Mouse (Mus musculus) C2C12 (cell line): Measurements from ENCODE around the gene Glyatl3.

Experiments
- CEBPB ChIP-seq: IDR thresholded peaks from one replicate; pipeline ENCODE4 v1.6.1; 2011; ENCODE audit warnings: low read depth, mild to moderate bottlenecking, control low read depth, moderate library complexity
- CTCF ChIP-seq: IDR thresholded peaks from one replicate; pipeline ENCODE4 v1.5.1; 2011; ENCODE audit not compliant: control insufficient read depth, insufficient read depth, insufficient read length
- FOSL1 ChIP-seq: IDR thresholded peaks from one replicate; pipeline ENCODE4 v1.8.0; 2011; ENCODE audit warnings: mild to moderate bottlenecking, low read length; ENCODE audit not compliant: poor library complexity, insufficient read depth, severe bottlenecking
- MAX ChIP-seq: IDR thresholded peaks from one replicate; pipeline ENCODE4 v1.6.1; 2011; ENCODE audit warnings: mild to moderate bottlenecking, control low read depth
- MYOD1 ChIP-seq: IDR thresholded peaks from one replicate; pipeline ENCODE4 v1.6.1; 2011; ENCODE audit warnings: low read depth; ENCODE audit not compliant: control insufficient read depth, insufficient read length
- USF1 ChIP-seq: IDR thresholded peaks from one replicate; pipeline ENCODE4 v1.6.1; 2011; ENCODE audit warnings: low read depth, mild to moderate bottlenecking, control low read depth, moderate library complexity

DNA sequence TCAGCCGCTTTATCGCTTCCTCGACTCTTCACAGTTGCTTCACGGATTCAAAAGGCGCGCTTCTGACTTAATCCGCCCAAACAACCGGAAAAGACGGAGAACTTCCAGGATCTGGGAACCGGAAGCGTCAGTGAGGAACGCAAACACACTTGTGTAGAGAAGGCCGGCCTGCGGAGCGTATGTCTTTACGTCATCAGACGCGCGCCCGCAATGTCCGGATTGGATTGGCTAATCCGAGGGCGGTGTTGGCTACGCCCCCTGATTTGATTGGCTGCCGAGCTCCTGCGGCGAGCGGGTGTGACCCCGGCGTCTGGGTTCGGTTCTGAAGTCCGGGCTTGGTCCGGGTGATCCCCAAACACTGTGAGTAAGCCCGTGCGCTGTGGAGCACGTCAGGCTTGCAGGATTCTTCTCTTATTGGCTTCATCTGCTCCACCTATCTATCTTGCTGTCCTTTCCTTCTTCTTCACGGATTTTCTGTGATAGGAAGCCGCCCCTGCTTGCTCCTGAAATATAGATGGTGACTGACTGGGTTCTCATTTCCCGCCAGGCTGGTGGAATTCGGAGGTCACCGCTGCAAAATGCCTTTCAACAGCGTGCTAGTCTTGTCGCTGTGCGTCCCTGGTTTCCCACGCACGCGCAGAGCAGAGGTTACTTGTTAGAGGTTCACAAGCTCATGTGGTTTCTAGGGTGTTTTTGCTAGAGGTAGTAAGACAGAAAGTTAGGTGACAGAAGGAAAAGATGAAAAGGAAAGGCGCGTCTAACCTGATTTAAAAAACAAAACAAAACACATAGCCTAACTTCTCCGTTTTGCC, 20.5 kb upstream of the Glyatl3 start, which contains the start of the genes Mut and Cenpq:
- TF ChIP-seq CTCF (no peak), FOSL1 (no peak), MAX (peak; percentile 31), CEBPB (no peak), USF1 (no peak), MYOD1 (no peak)
